Mouse (Mus musculus) C2C12 (cell line): ENCODE measurements around the gene Ndufa9. TPM values are rescaled to one million over a fixed set of nuclear protein-coding genes. Genes with fewer than 3 reads are reported as not detected.
A peak's percentile ranks its signal among the peaks of the same experiment; 100 is the strongest.

Experiments used
- H3K27me3 ChIP-seq: one replicate; pipeline ENCODE4 v1.6.1; 2011; ENCODE audit not compliant: control insufficient read depth, insufficient read depth, insufficient read length
- H3K36me3 ChIP-seq: one replicate; pipeline ENCODE4 v1.6.1; 2011; ENCODE audit not compliant: control insufficient read depth, insufficient read depth
- H3K4me3 ChIP-seq: one replicate; pipeline ENCODE4 v1.5.1; 2011; ENCODE audit warnings: mild to moderate bottlenecking, control low read depth; ENCODE audit not compliant: poor library complexity, insufficient read depth, severe bottlenecking
- H3K79me2 ChIP-seq: one replicate; pipeline ENCODE4 v1.6.1; 2011; ENCODE audit not compliant: control insufficient read depth, insufficient read depth
- H3K79me3 ChIP-seq: one replicate; pipeline ENCODE4 v1.6.1; 2011; ENCODE audit warnings: low read depth, control low read depth
- H3ac ChIP-seq: one replicate; pipeline ENCODE3; 2011; ENCODE audit warnings: low read depth; ENCODE audit not compliant: control insufficient read depth, insufficient read length
- CEBPB ChIP-seq: IDR thresholded peaks from one replicate; pipeline ENCODE4 v1.6.1; 2011; ENCODE audit warnings: low read depth, mild to moderate bottlenecking, control low read depth, moderate library complexity
- CTCF ChIP-seq: IDR thresholded peaks from one replicate; pipeline ENCODE4 v1.5.1; 2011; ENCODE audit not compliant: control insufficient read depth, insufficient read depth, insufficient read length
- FOSL1 ChIP-seq: IDR thresholded peaks from one replicate; pipeline ENCODE4 v1.8.0; 2011; ENCODE audit warnings: mild to moderate bottlenecking, low read length; ENCODE audit not compliant: poor library complexity, insufficient read depth, severe bottlenecking
- MAX ChIP-seq: IDR thresholded peaks from one replicate; pipeline ENCODE4 v1.6.1; 2011; ENCODE audit warnings: mild to moderate bottlenecking, control low read depth
- MYOD1 ChIP-seq: IDR thresholded peaks from one replicate; pipeline ENCODE4 v1.6.1; 2011; ENCODE audit warnings: low read depth; ENCODE audit not compliant: control insufficient read depth, insufficient read length
- MYOG ChIP-seq: IDR thresholded peaks from one replicate; pipeline ENCODE4 v1.6.1; 2011; ENCODE audit not compliant: control insufficient read depth, insufficient read length; ENCODE audit errors: extremely low read depth
- USF1 ChIP-seq: IDR thresholded peaks from one replicate; pipeline ENCODE4 v1.6.1; 2011; ENCODE audit warnings: low read depth, mild to moderate bottlenecking, control low read depth, moderate library complexity
- long read RNA-seq, 2 experiments: library from polyadenylated mRNA; unstranded; transcript quantifications; one replicate each; pipeline ENCODE4 v2.0.0; 2019 to 2020
- polyA plus RNA-seq: library from polyadenylated mRNA; unstranded; fragments of >200 nt; fragmentation: generic; extraction: Trizol; gene quantifications from one replicate; pipeline ENCODE4 v1.2.1, GENCODE M21; 2012; ENCODE audit warnings: missing spikeins

The Ndufa9 gene
- polyA plus RNA-seq, result 140 TPM
- long read RNA-seq, experiment 1, transcript Ndufa9-203 (11 exons, 1,445 nt), result major isoform, 145 of 165 reads
- long read RNA-seq, experiment 1, partial matches to known transcripts, result 12 of 165 reads
- long read RNA-seq, experiment 1, other reads (novel, unspliced or antisense), result 8 of 165 reads
- long read RNA-seq, experiment 2, transcript Ndufa9-203 (11 exons, 1,445 nt), result major isoform, 177 of 183 reads
- long read RNA-seq, experiment 2, partial matches to known transcripts, result 1 of 183 reads
- long read RNA-seq, experiment 2, other reads (novel, unspliced or antisense), result 5 of 183 reads

DNA sequence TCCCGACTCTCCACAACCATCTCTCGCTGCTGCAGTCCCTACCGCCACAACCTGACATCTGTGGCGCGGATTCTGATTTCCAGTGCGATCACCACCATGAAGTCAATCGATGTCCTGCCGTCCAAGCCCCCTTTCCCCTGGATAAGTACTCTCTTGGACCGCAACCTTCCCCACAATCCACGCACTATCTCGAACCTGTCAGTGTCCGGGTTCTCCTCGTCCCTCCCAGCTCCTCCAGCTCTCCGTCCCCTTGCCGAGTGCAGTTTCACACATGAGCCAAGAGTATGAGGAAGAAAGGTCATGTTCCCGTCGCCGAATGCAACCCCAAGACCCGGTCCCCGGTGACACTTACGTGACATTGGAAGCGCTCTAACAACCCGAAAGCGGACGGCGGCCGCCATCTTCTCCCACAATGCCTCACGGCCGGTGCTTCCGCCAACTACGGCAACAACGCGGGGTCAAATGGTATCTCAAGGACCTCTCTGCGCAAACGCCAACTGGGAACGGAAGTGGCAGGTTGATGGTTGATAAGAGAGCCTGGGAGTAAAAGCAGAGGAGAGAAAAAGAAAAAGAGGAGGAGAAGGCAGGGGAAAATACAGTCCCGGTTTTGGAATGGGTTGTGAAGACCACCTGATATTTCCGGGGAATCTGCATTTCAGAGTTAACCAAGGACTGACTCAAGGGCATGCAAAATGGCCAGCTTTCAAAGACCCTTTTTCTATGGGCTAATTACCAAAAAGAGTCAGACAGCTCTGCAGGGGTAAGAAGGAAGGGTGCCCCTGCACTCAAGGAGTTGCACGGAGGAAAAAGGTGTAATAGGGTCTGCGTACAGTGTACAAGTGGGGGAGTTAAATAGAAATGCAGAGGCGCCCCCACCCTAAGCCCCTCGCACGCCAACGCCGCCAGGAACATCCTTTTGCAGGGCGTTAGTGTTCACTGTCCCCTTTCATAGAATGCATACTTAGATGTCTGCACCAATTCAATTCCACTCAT lies at the start of gene Ndufa9:
Gene Ndufa9 (minus strand): TSS at position 425 of the 993 bp plus-strand sequence.
- Histone ChIP-seq H3K4me3 (peak within 1 kb of the TSS; percentile 68), H3K27me3 (no peaks in the 10 kb centered on the region), H3ac (peak within 1 kb of the TSS; percentile 87), H3K79me2 (peaks cover 39% of the 10 kb centered on the region), H3K79me3 (peaks cover 14% of the 10 kb centered on the region), H3K36me3 (peaks cover 6% of the 10 kb centered on the region)
- TF ChIP-seq USF1, result no peak
- peak; percentile 45 for TF ChIP-seq MAX
- no peak for TF ChIP-seq MYOD1

DNA sequence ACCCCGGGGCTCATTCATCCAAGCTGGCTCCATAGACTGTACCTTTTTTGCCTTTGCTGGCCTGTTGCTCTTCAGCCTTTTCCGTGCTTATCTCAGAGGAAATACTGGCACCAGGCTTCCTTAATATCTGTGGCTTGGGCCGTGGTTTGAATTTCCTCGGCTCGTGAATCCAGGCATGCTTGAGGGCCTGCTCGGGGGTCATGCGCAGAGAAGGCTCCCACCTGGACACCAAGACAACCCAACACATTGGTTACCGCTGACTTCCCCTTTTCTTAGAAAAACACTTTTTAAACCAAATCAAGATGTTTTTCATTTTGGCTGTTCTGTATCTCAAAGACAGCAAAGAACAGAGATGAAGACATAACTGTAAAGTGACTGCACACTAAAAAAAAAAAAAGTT lies 28.2 kb upstream of the Ndufa9 start:
- TF ChIP-seq MYOG (no peak), MAX (no peak), FOSL1 (no peak), CEBPB (no peak), CTCF (no peak), USF1 (no peak), MYOD1 (no peak)
- H3K79me3 ChIP-seq, result no peaks in the 10 kb centered on the region
- no peak overlapping the region for H3ac ChIP-seq
- H3K27me3 ChIP-seq, result peaks cover 5% of the 10 kb centered on the region
- no peaks in the 10 kb centered on the region for H3K79me2 ChIP-seq
- H3K4me3 ChIP-seq, result no peak overlapping the region
- H3K36me3 ChIP-seq, result no peaks in the 10 kb centered on the region

DNA sequence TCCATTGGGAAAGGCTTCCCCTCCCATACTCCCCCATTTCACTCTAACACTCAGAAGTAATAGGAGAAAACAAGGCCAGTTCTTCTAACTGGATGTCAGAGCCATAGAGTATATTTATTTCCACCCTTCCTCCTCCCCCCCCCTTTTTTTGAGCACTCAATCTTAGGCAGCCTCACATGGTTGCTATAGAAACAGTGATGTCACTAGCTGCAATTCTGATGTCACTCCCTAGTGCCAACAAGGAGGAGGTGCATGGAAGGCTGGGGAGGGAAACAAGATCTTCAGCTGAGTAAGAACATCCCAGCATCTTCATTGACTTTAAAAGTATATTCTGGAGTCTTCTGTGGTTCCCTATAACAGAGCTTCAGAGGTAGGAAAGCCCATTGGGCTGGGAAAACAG lies 3.9 kb upstream of the Ndufa9 start, which contains the start of gene Akap3:
Gene Akap3 (plus strand): TSS at position 218 of the 400 bp plus-strand sequence.
- TF ChIP-seq MYOG (no peak), USF1 (no peak), FOSL1 (no peak), CEBPB (no peak), CTCF (no peak), MAX (no peak), MYOD1 (no peak)
- no peaks in the 10 kb centered on the region for H3K36me3 ChIP-seq
- peaks cover 6% of the 10 kb centered on the region for H3K79me3 ChIP-seq
- H3K79me2 ChIP-seq, result peaks cover 11% of the 10 kb centered on the region
- H3K4me3 ChIP-seq, result no peak within 1 kb of the TSS
- no peak within 1 kb of the TSS for H3ac ChIP-seq
- peaks cover 6% of the 10 kb centered on the region for H3K27me3 ChIP-seq

DNA sequence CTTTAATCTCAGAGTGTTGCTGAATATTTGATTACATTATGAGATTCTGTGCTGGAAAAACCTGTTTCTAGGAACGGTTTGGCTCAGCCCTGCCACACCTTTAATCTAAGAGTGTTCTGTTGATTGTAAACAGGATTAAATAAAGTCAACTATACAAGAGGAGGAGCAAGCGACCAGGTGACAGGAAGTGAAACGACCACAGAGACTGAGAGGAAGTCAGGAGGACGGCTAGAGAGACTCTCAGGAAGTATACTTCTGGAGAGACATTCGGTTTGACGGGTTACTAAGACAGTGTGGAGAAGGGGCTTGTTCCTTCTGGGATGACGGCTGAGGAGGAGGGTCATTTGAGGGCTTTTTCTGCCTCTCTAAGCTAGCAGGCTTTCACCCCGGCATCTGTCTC lies 12.3 kb downstream of the Ndufa9 start:
- Histone ChIP-seq H3K36me3 (peaks cover 53% of the 10 kb centered on the region), H3ac (no peak overlapping the region), H3K79me3 (no peaks in the 10 kb centered on the region), H3K79me2 (no peaks in the 10 kb centered on the region), H3K4me3 (no peak overlapping the region), H3K27me3 (no peaks in the 10 kb centered on the region)
- TF ChIP-seq CEBPB, result no peak
- TF ChIP-seq CTCF, result no peak
- no peak for TF ChIP-seq MYOD1
- TF ChIP-seq FOSL1, result no peak
- TF ChIP-seq USF1, result no peak
- TF ChIP-seq MAX, result no peak
- TF ChIP-seq MYOG, result no peak

DNA sequence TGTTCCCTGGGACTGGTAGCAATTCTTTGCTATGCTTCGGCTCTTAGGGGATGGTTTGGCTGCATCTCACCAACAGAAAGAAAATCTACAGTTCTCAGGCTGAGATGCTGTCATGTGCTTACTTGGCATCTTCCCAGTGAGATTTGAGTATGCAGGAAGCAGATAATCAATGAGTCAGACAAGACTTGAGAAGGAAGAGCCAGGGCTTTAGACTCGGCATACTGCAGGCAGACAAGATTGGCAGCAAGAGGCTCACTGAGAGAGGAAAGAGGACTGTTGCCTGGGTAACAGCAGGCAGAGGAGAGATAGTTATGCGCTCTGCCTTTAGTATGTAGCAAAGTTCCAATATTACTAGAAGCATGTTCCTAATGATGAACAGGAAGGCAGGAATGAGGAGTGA lies 25.8 kb downstream of the Ndufa9 start:
- no peaks in the 10 kb centered on the region for H3K79me3 ChIP-seq
- no peaks in the 10 kb centered on the region for H3K79me2 ChIP-seq
- H3K27me3 ChIP-seq, result no peaks in the 10 kb centered on the region
- H3K36me3 ChIP-seq, result peaks cover 50% of the 10 kb centered on the region
- H3K4me3 ChIP-seq, result no peak overlapping the region
- H3ac ChIP-seq, result no peak overlapping the region
- TF ChIP-seq CEBPB (no peak), CTCF (no peak), USF1 (no peak), FOSL1 (no peak), MYOD1 (no peak), MAX (no peak), MYOG (no peak)
